Mouse (Mus musculus): ENCODE measurements around the gene Taf1d. TPM values are rescaled to one million over a fixed set of nuclear protein-coding genes. Genes with fewer than 3 reads are reported as not detected.
"Not testable (repeated sequence)": the region's sequence is repeated elsewhere in the genome, so short reads cannot be mapped to it uniquely, and the experiment has no call there.

The Taf1d gene
- polyA plus RNA-seq, 1 experiment from 2014 or later: 82.8 TPM

- Histone ChIP-seq H3K27me3 (replicated peaks) (no peaks in the 10 kb centered on the region), H3K4me3 (replicated peaks) (no peak overlapping the region), H3K27ac (no peak overlapping the region), H3K9ac (no peak overlapping the region), H3K4me1 (replicated peaks) (no peaks in the 10 kb centered on the region), H3K36me3 (no peaks in the 10 kb centered on the region), H3K9me3 (no peaks in the 10 kb centered on the region), H3K4me2 (replicated peaks) (no peak overlapping the region)
- WGBS: 67% methylated on average over 6 of the region's 6 CpGs
- no peak for ATAC-seq
Observed at GRCm38 (mm10) chr9:15287846-15288245, 18.2 kb upstream of the Taf1d start.

- H3K9me3 ChIP-seq: no peaks in the 10 kb centered on the region
- 90% methylated on average over 3 of the region's 3 CpGs for WGBS
- H3K27me3 ChIP-seq (replicated peaks): no peaks in the 10 kb centered on the region
- no peak for ATAC-seq
- H3K27ac ChIP-seq: no peak overlapping the region
- no peak overlapping the region for H3K9ac ChIP-seq
- H3K4me2 ChIP-seq (replicated peaks): no peak overlapping the region
- no peaks in the 10 kb centered on the region for H3K36me3 ChIP-seq
- no peak overlapping the region for H3K4me3 ChIP-seq (replicated peaks)
- H3K4me1 ChIP-seq (replicated peaks): no peaks in the 10 kb centered on the region
Observed at GRCm38 (mm10) chr9:15288402-15288801, 17.6 kb upstream of the Taf1d start.

GRCm38 (mm10) chr9:15289251-15289650 is 16.8 kb upstream of the Taf1d start:
- 85% methylated on average over 6 of the region's 6 CpGs for WGBS
- no peak for ATAC-seq
- no peaks in the 10 kb centered on the region for H3K36me3 ChIP-seq
- no peak overlapping the region for H3K9ac ChIP-seq
- no peaks in the 10 kb centered on the region for H3K4me1 ChIP-seq (replicated peaks)
- no peak overlapping the region for H3K4me2 ChIP-seq (replicated peaks)
- no peak overlapping the region for H3K27ac ChIP-seq
- H3K27me3 ChIP-seq (replicated peaks): no peaks in the 10 kb centered on the region
- H3K9me3 ChIP-seq: no peaks in the 10 kb centered on the region
- H3K4me3 ChIP-seq (replicated peaks): no peak overlapping the region

- Histone ChIP-seq H3K36me3 (no peaks in the 10 kb centered on the region), H3K27ac (no peak overlapping the region)
- ATAC-seq: no peak
Observed at GRCm38 (mm10) chr9:15297112-15297511, 8.9 kb upstream of the Taf1d start.

GRCm38 (mm10) chr9:15298451-15298850 is 7.6 kb upstream of the Taf1d start:
- H3K27me3 ChIP-seq (replicated peaks): no peaks in the 10 kb centered on the region
- ATAC-seq: no peak
- no peaks in the 10 kb centered on the region for H3K36me3 ChIP-seq
- no peak overlapping the region for H3K9ac ChIP-seq
- H3K27ac ChIP-seq: no peak overlapping the region
- no peak overlapping the region for H3K4me2 ChIP-seq (replicated peaks)
- H3K9me3 ChIP-seq: no peaks in the 10 kb centered on the region
- H3K4me1 ChIP-seq (replicated peaks): no peaks in the 10 kb centered on the region
- no peak overlapping the region for H3K4me3 ChIP-seq (replicated peaks)
- 19% methylated on average over 2 of the region's 2 CpGs for WGBS

More at GRCm38 (mm10) chr9:15297112-15297511, 8.9 kb upstream of the Taf1d start:
- no peak overlapping the region for H3K9ac ChIP-seq
- H3K9me3 ChIP-seq: no peaks in the 10 kb centered on the region
- no peaks in the 10 kb centered on the region for H3K4me1 ChIP-seq (replicated peaks)
- WGBS: 87% methylated on average over 7 of the region's 7 CpGs
- H3K27me3 ChIP-seq (replicated peaks): no peaks in the 10 kb centered on the region
- H3K4me3 ChIP-seq (replicated peaks): no peak overlapping the region
- H3K4me2 ChIP-seq (replicated peaks): no peak overlapping the region

GRCm38 (mm10) chr9:15300056-15300455 is 6.0 kb upstream of the Taf1d start:
- Histone ChIP-seq H3K9ac (no peak overlapping the region), H3K27me3 (replicated peaks) (no peaks in the 10 kb centered on the region), H3K36me3 (no peaks in the 10 kb centered on the region), H3K4me3 (replicated peaks) (no peak overlapping the region), H3K9me3 (no peaks in the 10 kb centered on the region), H3K27ac (no peak overlapping the region), H3K4me1 (replicated peaks) (no peaks in the 10 kb centered on the region), H3K4me2 (replicated peaks) (no peak overlapping the region)
- no peak for ATAC-seq
- WGBS: 89% methylated on average over 5 of the region's 5 CpGs

GRCm38 (mm10) chr9:15301399-15301798 is 4.6 kb upstream of the Taf1d start:
- no peaks in the 10 kb centered on the region for H3K36me3 ChIP-seq
- peak; percentile 68 for ATAC-seq
- peak overlapping the region; percentile 33 for H3K4me2 ChIP-seq (replicated peaks)
- no peak overlapping the region for H3K4me3 ChIP-seq (replicated peaks)
- H3K4me1 ChIP-seq (replicated peaks): no peaks in the 10 kb centered on the region
- H3K9ac ChIP-seq: peak overlapping the region; percentile 3; the same call in 1 of the 2 replicates
- H3K27me3 ChIP-seq (replicated peaks): no peaks in the 10 kb centered on the region
- H3K27ac ChIP-seq: peak overlapping the region; percentile 67
- 29% methylated on average over 6 of the region's 6 CpGs for WGBS
- no peaks in the 10 kb centered on the region for H3K9me3 ChIP-seq

- ATAC-seq; H3K27me3 ChIP-seq (replicated peaks); H3K4me1 ChIP-seq (replicated peaks); H3K4me2 ChIP-seq (replicated peaks); H3K9ac ChIP-seq; H3K36me3 ChIP-seq; H3K4me3 ChIP-seq (replicated peaks); H3K27ac ChIP-seq; H3K9me3 ChIP-seq: not testable (repeated sequence)
- 76% methylated on average over 6 of the region's 6 CpGs for WGBS
Observed at GRCm38 (mm10) chr9:15302006-15302405, 4.0 kb upstream of the Taf1d start.

GRCm38 (mm10) chr9:15302881-15303280 is 3.1 kb upstream of the Taf1d start:
- Histone ChIP-seq H3K27me3 (replicated peaks) (no peaks in the 10 kb centered on the region), H3K27ac (no peak overlapping the region), H3K9ac (no peak overlapping the region), H3K4me3 (replicated peaks) (no peak overlapping the region), H3K4me2 (replicated peaks) (no peak overlapping the region), H3K36me3 (no peaks in the 10 kb centered on the region), H3K9me3 (no peaks in the 10 kb centered on the region), H3K4me1 (replicated peaks) (peaks cover 7% of the 10 kb centered on the region; the same call in 1 of the 2 replicates)
- ATAC-seq: no peak
- WGBS: 81% methylated on average over 2 of the region's 2 CpGs

GRCm38 (mm10) chr9:15306398-15307119 is 545 bp downstream of the Taf1d start, which contains the start of gene 4931406C07Rik:
Gene 4931406C07Rik, minus strand, starts transcription at chr9:15306448.
- peaks cover 11% of the 10 kb centered on the region; the same call in 1 of the 2 replicates for H3K4me1 ChIP-seq (replicated peaks)
- no peaks in the 10 kb centered on the region for H3K9me3 ChIP-seq
- H3K4me2 ChIP-seq (replicated peaks): peak within 1 kb of the TSS; percentile 52
- peak within 1 kb of the TSS; percentile 99 for H3K9ac ChIP-seq
- H3K4me3 ChIP-seq (replicated peaks): peak within 1 kb of the TSS; percentile 90
- WGBS: under 1% methylated on average over 35 of the region's 35 CpGs
- ATAC-seq: peak; percentile 73
- H3K27ac ChIP-seq: peak within 1 kb of the TSS; percentile 95
- H3K36me3 ChIP-seq: peaks cover 13% of the 10 kb centered on the region; the same call in 1 of the 2 replicates
- H3K27me3 ChIP-seq (replicated peaks): no peaks in the 10 kb centered on the region

- peak overlapping the region; percentile 52 for H3K4me2 ChIP-seq (replicated peaks)
- peaks cover 19% of the 10 kb centered on the region; the same call in 1 of the 2 replicates for H3K36me3 ChIP-seq
- peaks cover 11% of the 10 kb centered on the region; the same call in 1 of the 2 replicates for H3K4me1 ChIP-seq (replicated peaks)
- H3K9ac ChIP-seq: peak overlapping the region; percentile 99
- ATAC-seq: no peak
- H3K9me3 ChIP-seq: no peaks in the 10 kb centered on the region
- peak overlapping the region; percentile 90 for H3K4me3 ChIP-seq (replicated peaks)
- no peaks in the 10 kb centered on the region for H3K27me3 ChIP-seq (replicated peaks)
- WGBS: 10% methylated on average over 6 of the region's 6 CpGs
- H3K27ac ChIP-seq: no peak overlapping the region
Observed at GRCm38 (mm10) chr9:15307257-15307656, 1.2 kb downstream of the Taf1d start.

GRCm38 (mm10) chr9:15308254-15308653 is 2.2 kb downstream of the Taf1d start:
- ATAC-seq: no peak

GRCm38 (mm10) chr9:15309425-15309824 is 3.4 kb downstream of the Taf1d start:
- Histone ChIP-seq H3K27ac (no peak overlapping the region), H3K4me1 (replicated peaks) (peaks cover 11% of the 10 kb centered on the region; the same call in 1 of the 2 replicates), H3K9ac (no peak overlapping the region), H3K4me2 (replicated peaks) (peak overlapping the region; percentile 45), H3K4me3 (replicated peaks) (no peak overlapping the region; the same call in 1 of the 2 replicates), H3K27me3 (replicated peaks) (no peaks in the 10 kb centered on the region), H3K36me3 (peaks cover 33% of the 10 kb centered on the region), H3K9me3 (no peaks in the 10 kb centered on the region)
- ATAC-seq: no peak
- 49% methylated on average over 4 of the region's 4 CpGs for WGBS

More at GRCm38 (mm10) chr9:15308254-15308653, 2.2 kb downstream of the Taf1d start:
- WGBS: 36% methylated on average over 2 of the region's 2 CpGs
- Histone ChIP-seq H3K9me3 (no peaks in the 10 kb centered on the region), H3K4me1 (replicated peaks) (peaks cover 11% of the 10 kb centered on the region; the same call in 1 of the 2 replicates), H3K36me3 (peaks cover 24% of the 10 kb centered on the region), H3K4me2 (replicated peaks) (peak overlapping the region; percentile 52), H3K4me3 (replicated peaks) (no peak overlapping the region), H3K27me3 (replicated peaks) (no peaks in the 10 kb centered on the region), H3K27ac (no peak overlapping the region), H3K9ac (no peak overlapping the region)
